Mouse (Mus musculus): Measurements from ENCODE around the gene Akr1c14. TPM values are rescaled to one million over a fixed set of nuclear protein-coding genes. Genes with fewer than 3 reads are reported as not detected.
"Not testable (repeated sequence)": the region's sequence is repeated elsewhere in the genome, so short reads cannot be mapped to it uniquely, and the experiment has no call there.

Gene Akr1c14
- polyA plus RNA-seq, 1 experiment, result 0.46 TPM

GRCm38 (mm10) chr13:4123146-4123545, 74.3 kb downstream of the Akr1c14 start:
- H3K27ac ChIP-seq (ENCODE audit: control insufficient read depth, insufficient read depth, low read depth, low read length), result no peak overlapping the region
- no peak for TF ChIP-seq CTCF (IDR thresholded peaks at IDR 0.05; ENCODE audit: control insufficient read depth, insufficient read depth, insufficient replicate concordance, low read depth, low read length)
- no peak for TF ChIP-seq POLR2A (IDR thresholded peaks at IDR 0.05; ENCODE audit: control insufficient read depth, low read depth, low read length)
- no peaks in the 10 kb centered on the region for H3K4me1 ChIP-seq (ENCODE audit: control insufficient read depth, insufficient read depth, low read length)
- H3K36me3 ChIP-seq (ENCODE audit: control insufficient read depth, insufficient read depth, low read length), result no peaks in the 10 kb centered on the region
- H3K27me3 ChIP-seq (ENCODE audit: control insufficient read depth, insufficient read depth, low read length), result no peaks in the 10 kb centered on the region
- no peak overlapping the region for H3K4me3 ChIP-seq (ENCODE audit: control insufficient read depth, low read depth, low read length)

- H3K36me3 ChIP-seq (ENCODE audit: control insufficient read depth, insufficient read depth, low read length); H3K27me3 ChIP-seq (ENCODE audit: control insufficient read depth, insufficient read depth, low read length); H3K4me1 ChIP-seq (ENCODE audit: control insufficient read depth, insufficient read depth, low read length); H3K4me3 ChIP-seq (ENCODE audit: control insufficient read depth, low read depth, low read length); H3K27ac ChIP-seq (ENCODE audit: control insufficient read depth, insufficient read depth, low read depth, low read length): not testable (repeated sequence)
These were observed 75.7 kb downstream of the Akr1c14 start for GRCm38 (mm10) chr13:4124471-4124870.

DNA sequence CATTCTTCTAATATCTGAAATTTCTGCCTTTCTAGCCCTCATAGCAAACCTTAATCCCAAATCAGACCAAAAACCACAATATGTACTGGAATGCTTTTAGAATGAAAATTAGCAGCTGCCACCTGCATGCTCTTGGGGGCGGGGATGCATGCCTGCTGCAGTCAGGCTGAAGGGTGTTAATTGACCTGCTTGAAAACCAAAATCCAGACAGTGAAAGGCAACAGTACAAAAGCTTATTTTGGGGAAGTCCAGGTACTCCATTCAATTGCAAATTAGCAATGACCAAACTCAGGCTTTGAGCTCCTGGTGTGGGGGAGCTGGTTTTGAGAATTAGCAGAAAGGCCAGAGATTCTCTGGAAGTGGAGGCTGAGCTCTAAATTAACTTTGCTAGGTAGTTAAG, 77.0 kb downstream of the Akr1c14 start:
- H3K27ac ChIP-seq (ENCODE audit: control insufficient read depth, insufficient read depth, low read depth, low read length); H3K36me3 ChIP-seq (ENCODE audit: control insufficient read depth, insufficient read depth, low read length); H3K4me1 ChIP-seq (ENCODE audit: control insufficient read depth, insufficient read depth, low read length); H3K4me3 ChIP-seq (ENCODE audit: control insufficient read depth, low read depth, low read length); H3K27me3 ChIP-seq (ENCODE audit: control insufficient read depth, insufficient read depth, low read length): not testable (repeated sequence)

GRCm38 (mm10) chr13:4129100-4129499, 80.3 kb downstream of the Akr1c14 start:
- no peaks in the 10 kb centered on the region for H3K4me1 ChIP-seq (ENCODE audit: control insufficient read depth, insufficient read depth, low read length)
- no peak overlapping the region for H3K27ac ChIP-seq (ENCODE audit: control insufficient read depth, insufficient read depth, low read depth, low read length)
- no peaks in the 10 kb centered on the region for H3K27me3 ChIP-seq (ENCODE audit: control insufficient read depth, insufficient read depth, low read length)
- TF ChIP-seq CTCF (IDR thresholded peaks at IDR 0.05; ENCODE audit: control insufficient read depth, insufficient read depth, insufficient replicate concordance, low read depth, low read length), result no peak
- no peaks in the 10 kb centered on the region for H3K36me3 ChIP-seq (ENCODE audit: control insufficient read depth, insufficient read depth, low read length)
- no peak overlapping the region for H3K4me3 ChIP-seq (ENCODE audit: control insufficient read depth, low read depth, low read length)

- no peaks in the 10 kb centered on the region for H3K27me3 ChIP-seq (ENCODE audit: control insufficient read depth, insufficient read depth, low read length)
- no peak for TF ChIP-seq CTCF (IDR thresholded peaks at IDR 0.05; ENCODE audit: control insufficient read depth, insufficient read depth, insufficient replicate concordance, low read depth, low read length)
- TF ChIP-seq POLR2A (IDR thresholded peaks at IDR 0.05; ENCODE audit: control insufficient read depth, low read depth, low read length), result no peak
These were observed 82.5 kb downstream of the Akr1c14 start for GRCm38 (mm10) chr13:4131317-4131716.

DNA sequence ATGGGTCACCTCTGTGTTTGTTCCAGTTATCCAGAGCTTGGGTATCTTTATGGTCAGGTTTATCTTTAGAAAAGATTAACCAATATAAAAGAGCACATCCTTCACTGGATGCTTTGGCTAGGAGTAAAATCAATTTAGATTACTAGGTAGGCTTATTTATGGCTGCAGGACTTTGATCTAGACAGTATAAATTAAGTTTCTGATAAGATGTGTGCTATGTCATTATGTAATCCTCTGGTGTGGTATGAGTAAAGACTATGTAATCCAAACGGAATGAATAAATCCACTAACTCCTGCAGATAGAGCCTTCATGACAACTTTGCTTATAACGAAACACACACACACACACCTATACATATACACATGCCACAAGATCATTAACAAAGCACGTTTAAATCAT, 82.9 kb downstream of the Akr1c14 start:
- no peak for TF ChIP-seq CTCF (IDR thresholded peaks at IDR 0.05; ENCODE audit: control insufficient read depth, insufficient read depth, insufficient replicate concordance, low read depth, low read length)
- no peak for TF ChIP-seq POLR2A (IDR thresholded peaks at IDR 0.05; ENCODE audit: control insufficient read depth, low read depth, low read length)
- no peaks in the 10 kb centered on the region for H3K4me1 ChIP-seq (ENCODE audit: control insufficient read depth, insufficient read depth, low read length)
- no peaks in the 10 kb centered on the region for H3K36me3 ChIP-seq (ENCODE audit: control insufficient read depth, insufficient read depth, low read length)
- no peak overlapping the region for H3K4me3 ChIP-seq (ENCODE audit: control insufficient read depth, low read depth, low read length)
- H3K27me3 ChIP-seq (ENCODE audit: control insufficient read depth, insufficient read depth, low read length), result no peaks in the 10 kb centered on the region
- H3K27ac ChIP-seq (ENCODE audit: control insufficient read depth, insufficient read depth, low read depth, low read length), result no peak overlapping the region

More at GRCm38 (mm10) chr13:4131317-4131716, 82.5 kb downstream of the Akr1c14 start:
- no peak overlapping the region for H3K4me3 ChIP-seq (ENCODE audit: control insufficient read depth, low read depth, low read length)
- H3K27ac ChIP-seq (ENCODE audit: control insufficient read depth, insufficient read depth, low read depth, low read length), result no peak overlapping the region
- H3K4me1 ChIP-seq (ENCODE audit: control insufficient read depth, insufficient read depth, low read length), result no peaks in the 10 kb centered on the region
- H3K36me3 ChIP-seq (ENCODE audit: control insufficient read depth, insufficient read depth, low read length), result no peaks in the 10 kb centered on the region

DNA sequence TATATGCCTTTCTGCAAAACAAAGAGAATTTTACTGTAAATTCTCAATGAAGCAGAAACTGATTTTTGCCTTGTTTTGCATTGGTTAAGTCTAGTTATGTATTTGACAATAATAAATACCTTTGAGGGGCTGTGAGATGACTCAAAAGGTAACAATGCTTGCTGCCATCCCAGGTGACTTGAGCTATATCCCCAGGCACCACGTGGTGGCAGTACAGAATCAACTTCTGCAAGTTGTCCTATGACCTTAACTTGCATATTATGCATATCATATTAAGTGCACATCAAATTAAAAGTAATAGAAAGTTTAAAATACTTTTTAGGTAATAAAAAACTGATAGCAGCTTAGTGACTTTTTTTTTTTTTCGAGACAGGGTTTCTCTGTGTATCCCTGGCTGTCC, 84.3 kb downstream of the Akr1c14 start:
- no peak overlapping the region for H3K27ac ChIP-seq (ENCODE audit: control insufficient read depth, insufficient read depth, low read depth, low read length)
- no peak for TF ChIP-seq POLR2A (IDR thresholded peaks at IDR 0.05; ENCODE audit: control insufficient read depth, low read depth, low read length)
- no peak for TF ChIP-seq CTCF (IDR thresholded peaks at IDR 0.05; ENCODE audit: control insufficient read depth, insufficient read depth, insufficient replicate concordance, low read depth, low read length)

More for the DNA sequence above, 84.3 kb downstream of the Akr1c14 start:
- no peaks in the 10 kb centered on the region for H3K36me3 ChIP-seq (ENCODE audit: control insufficient read depth, insufficient read depth, low read length)
- no peaks in the 10 kb centered on the region for H3K4me1 ChIP-seq (ENCODE audit: control insufficient read depth, insufficient read depth, low read length)
- no peak overlapping the region for H3K4me3 ChIP-seq (ENCODE audit: control insufficient read depth, low read depth, low read length)
- no peaks in the 10 kb centered on the region for H3K27me3 ChIP-seq (ENCODE audit: control insufficient read depth, insufficient read depth, low read length)

Other genes starting within 250 kb of the Akr1c14 start
- gene Calml3, start 244.7 kb upstream of the Akr1c14 start, polyA plus RNA-seq (2012; rRNA removed), result 0.16 and 1.6 TPM in 2 replicates
- 0.35 and 0.38 TPM in 2 replicates for gene Calm4, start 211.3 kb upstream of the Akr1c14 start, polyA plus RNA-seq (2012; rRNA removed)
- not detected in 2 replicates for gene Calm5, start 194.8 kb upstream of the Akr1c14 start, polyA plus RNA-seq (2012; rRNA removed)
- gene Net1, start 130.8 kb upstream of the Akr1c14 start, polyA plus RNA-seq (2012; rRNA removed), result 9.1 and 11.1 TPM in 2 replicates
- gene Tubal3, start 130.7 kb upstream of the Akr1c14 start, polyA plus RNA-seq (2012; rRNA removed), result 1.6 and 2.0 TPM in 2 replicates
- not detected in 2 replicates for gene Ucn3, start 103.7 kb upstream of the Akr1c14 start, polyA plus RNA-seq (2012; rRNA removed)
- not detected in 2 replicates for gene Akr1c18, start 101.6 kb downstream of the Akr1c14 start, polyA plus RNA-seq (2012; rRNA removed)
- 3.6 and 4.0 TPM in 2 replicates for gene Akr1c13, start 142.1 kb downstream of the Akr1c14 start, polyA plus RNA-seq (2012; rRNA removed)
- gene Akr1c19, start 179.7 kb downstream of the Akr1c14 start, polyA plus RNA-seq (2012; rRNA removed), result 0.56 and 3.2 TPM in 2 replicates
- gene Akr1c12, start 230.4 kb downstream of the Akr1c14 start, polyA plus RNA-seq (2012; rRNA removed), result 0.84 and 1.3 TPM in 2 replicates